Mouse (Mus musculus): ENCODE measurements around the gene Baiap2. TPM values are rescaled to one million over a fixed set of nuclear protein-coding genes. Genes with fewer than 3 reads are reported as not detected.

Baiap2 gene
- polyA plus RNA-seq, 2 experiments from 2014 or later = 7.9 to 11.5 TPM

- ATAC-seq = no peak
Measured at GRCm38 (mm10) chr11:120012702-120013101, 70.1 kb downstream of the Baiap2 start.

- ATAC-seq = no peak
Measured at GRCm38 (mm10) chr11:120013174-120013711, 70.7 kb downstream of the Baiap2 start.

GRCm38 (mm10) chr11:120014758-120015157 is 72.2 kb downstream of the Baiap2 start:
- ATAC-seq = no peak

GRCm38 (mm10) chr11:120017011-120017410 is 74.4 kb downstream of the Baiap2 start:
- no peak for ATAC-seq

GRCm38 (mm10) chr11:120019542-120020440 is 77.2 kb downstream of the Baiap2 start:
- no peak for ATAC-seq

GRCm38 (mm10) chr11:120021367-120021766 is 78.8 kb downstream of the Baiap2 start:
- no peak for ATAC-seq

- no peak for ATAC-seq
Measured at GRCm38 (mm10) chr11:120022216-120022615, 79.7 kb downstream of the Baiap2 start.

GRCm38 (mm10) chr11:120022841-120023240 is 80.3 kb downstream of the Baiap2 start:
- no peak for ATAC-seq

- no peak for ATAC-seq
Measured at GRCm38 (mm10) chr11:120026941-120027340, 84.4 kb downstream of the Baiap2 start.

GRCm38 (mm10) chr11:120028319-120029092 is 85.9 kb downstream of the Baiap2 start:
- ATAC-seq = no peak

GRCm38 (mm10) chr11:120029431-120030144 is 87.0 kb downstream of the Baiap2 start:
- ATAC-seq = no peak

GRCm38 (mm10) chr11:120030145-120030901 is 87.8 kb downstream of the Baiap2 start:
- ATAC-seq = no peak

- no peak for ATAC-seq
Measured at GRCm38 (mm10) chr11:120032052-120032451, 89.5 kb downstream of the Baiap2 start.

- ATAC-seq = no peak
Measured at GRCm38 (mm10) chr11:120033473-120033872, 90.9 kb downstream of the Baiap2 start.

GRCm38 (mm10) chr11:120034306-120034705 is 91.7 kb downstream of the Baiap2 start:
- no peak for ATAC-seq

- no peak for ATAC-seq
Measured at GRCm38 (mm10) chr11:120034762-120035161, 92.2 kb downstream of the Baiap2 start.

GRCm38 (mm10) chr11:120039581-120039980 is 97.0 kb downstream of the Baiap2 start:
- no peak for ATAC-seq

GRCm38 (mm10) chr11:120040440-120040839 is 97.9 kb downstream of the Baiap2 start:
- ATAC-seq = no peak

- ATAC-seq = no peak
Measured at GRCm38 (mm10) chr11:120041191-120042123, 98.9 kb downstream of the Baiap2 start.

GRCm38 (mm10) chr11:120042141-120042838 is 99.7 kb downstream of the Baiap2 start:
- no peak for ATAC-seq
